Mouse (Mus musculus) lung, postnatal 0 days (tissue): ENCODE measurements around the gene Ccdc57. TPM values are rescaled to one million over a fixed set of nuclear protein-coding genes. Genes with fewer than 3 reads are reported as not detected.

Experiments used
- ATAC-seq: fragments of 200-750 bp; cut with Nextera tagmentation; 2 replicates; pipeline ENCODE4 v1.8.0; 2017; ENCODE audit warnings: moderate library complexity
- DNase-seq: peaks from one replicate; pipeline ENCODE4 v3.0.0-alpha.2; 2016; ENCODE audit warnings: low spot score
- H3K27ac ChIP-seq: fragments of 300-500 bp; sonication (generic); 2 replicates; pipeline ENCODE4 v1.5.1; 2014; ENCODE audit warnings: antibody characterized with exemption, mild to moderate bottlenecking, low read length, mixed read lengths
- H3K27me3 ChIP-seq: fragments of 300-500 bp; sonication (generic); replicated peaks from 2 replicates; pipeline ENCODE4 v1.6.1; 2014; ENCODE audit warnings: low read length, mixed read lengths; ENCODE audit not compliant: insufficient read depth
- H3K36me3 ChIP-seq: fragments of 300-500 bp; sonication (generic); 2 replicates; pipeline ENCODE4 v1.6.1; 2014; ENCODE audit warnings: low read length, mixed read lengths; ENCODE audit not compliant: insufficient read depth
- H3K4me1 ChIP-seq: fragments of 300-500 bp; sonication (generic); 2 replicates; pipeline ENCODE4 v1.6.1; 2014; ENCODE audit warnings: antibody characterized with exemption, low read depth, low read length, mixed read lengths; ENCODE audit not compliant: insufficient read depth
- H3K4me2 ChIP-seq: fragments of 300-500 bp; sonication (generic); replicated peaks from 2 replicates; pipeline ENCODE4 v1.6.1; 2014; ENCODE audit warnings: low read depth, mild to moderate bottlenecking, low read length, moderate library complexity, mixed read lengths
- H3K4me3 ChIP-seq: fragments of 300-500 bp; sonication (generic); 2 replicates; pipeline ENCODE4 v1.5.1; 2014; ENCODE audit warnings: low read depth, low read length
- H3K9ac ChIP-seq: fragments of 300-500 bp; sonication (generic); replicated peaks from 2 replicates; pipeline ENCODE4 v1.6.1; 2014; ENCODE audit warnings: low read depth, mild to moderate bottlenecking
- H3K9me3 ChIP-seq: fragments of 300-500 bp; sonication (generic); 2 replicates; pipeline ENCODE4 v1.6.1; 2016; ENCODE audit warnings: low read length, mixed read lengths
- CTCF ChIP-seq: IDR thresholded peaks from 2 replicates; pipeline ENCODE4 v1.5.1; 2016; ENCODE audit warnings: antibody characterized with exemption, mild to moderate bottlenecking
- EP300 ChIP-seq: IDR thresholded peaks from 2 replicates; pipeline ENCODE4 v1.6.1; 2016; ENCODE audit warnings: antibody characterized with exemption, mild to moderate bottlenecking, control low read depth
- WGBS: fragments of 180-500 bp; shearing (Covaris S2); extraction: QIAGEN DNeasy Blood & Tissue Kit; methylation state at CpG from one replicate; pipeline ENCODE4 v1.1.7; 2014; 5-methylcytosine and 5-hydroxymethylcytosine counted together
- polyA plus RNA-seq: library from polyadenylated mRNA; unstranded; fragments of >200 nt; fragmentation: Nextera tagmentation; extraction: Ambion mirVana; gene quantifications from 2 replicates; pipeline ENCODE4 v1.2.1, GENCODE M21; 2015

The Ccdc57 gene
- polyA plus RNA-seq, 1 experiment from 2014 or later = 3.7 TPM

DNA sequence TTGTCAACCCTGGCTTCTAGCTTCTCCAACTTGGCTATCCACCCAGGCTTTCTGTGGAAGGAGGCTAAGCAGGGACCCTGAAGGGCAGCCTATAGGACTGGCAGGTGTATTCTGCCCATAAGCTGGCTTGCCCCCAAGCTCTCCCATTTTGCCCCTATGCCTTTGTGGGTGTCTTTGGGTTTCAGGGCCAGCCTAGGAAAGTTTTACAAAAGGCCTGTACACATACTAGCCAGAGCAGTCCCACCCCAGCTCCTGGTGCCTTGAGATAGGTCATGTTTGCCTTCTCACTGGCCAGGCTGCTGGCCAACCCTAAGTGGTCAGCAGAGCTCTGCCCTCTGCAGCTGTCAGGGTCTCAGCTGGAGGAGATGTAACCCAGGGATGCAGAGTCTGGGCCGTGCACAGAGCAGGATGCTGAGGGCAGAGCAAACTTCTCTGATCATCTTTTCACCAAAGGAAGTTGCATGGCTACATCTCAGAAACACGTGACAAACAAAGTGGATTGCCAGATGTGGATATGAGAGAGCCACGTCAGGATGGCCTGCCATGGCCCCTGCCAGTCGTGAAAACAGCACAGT lies 107.3 kb downstream of the Ccdc57 start:
- 40% methylated on average over 4 of the region's 4 CpGs for WGBS
- ATAC-seq = no peak
- Histone ChIP-seq H3K4me2 (peak overlapping the region; percentile 89), H3K27ac (peak overlapping the region; percentile 87), H3K27me3 (no peaks in the 10 kb centered on the region), H3K9me3 (no peaks in the 10 kb centered on the region), H3K36me3 (0 out of 2 replicates have a peak, but pooled peaks cover 3% of the 10 kb centered on the region), H3K4me3 (no peak overlapping the region), H3K4me1 (peaks cover 17% of the 10 kb centered on the region), H3K9ac (no peak overlapping the region; the same call in 1 of the 2 replicates)
- TF ChIP-seq CTCF (no peak), EP300 (no peak)
- no peak for DNase-seq

DNA sequence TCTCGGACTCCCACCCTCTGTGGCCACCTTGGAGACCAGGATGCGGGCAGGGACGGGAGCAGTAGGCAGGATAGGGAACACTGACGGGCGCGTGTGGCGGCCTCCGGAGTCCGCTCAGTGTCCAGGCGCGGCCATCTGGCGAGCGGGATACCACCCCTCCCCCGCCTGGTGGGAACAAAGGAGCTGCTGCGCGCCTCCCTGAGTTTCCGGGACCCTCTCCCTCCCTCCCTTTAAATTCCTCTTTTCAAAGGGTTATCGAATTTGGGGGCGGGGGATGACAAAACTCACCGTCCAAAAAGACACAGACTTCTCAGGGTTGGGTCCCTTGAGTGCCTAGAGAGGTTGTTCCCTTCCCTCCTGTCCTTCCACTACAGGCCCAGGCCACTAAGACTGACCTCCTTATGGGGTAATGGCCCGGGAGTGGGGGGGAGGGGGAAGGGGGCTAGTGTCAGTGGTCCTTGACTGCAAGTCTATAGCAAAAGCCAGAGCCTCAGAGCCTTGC lies 107.8 kb downstream of the Ccdc57 start:
- Histone ChIP-seq H3K9me3 (no peaks in the 10 kb centered on the region), H3K4me1 (peaks cover 17% of the 10 kb centered on the region), H3K27me3 (no peaks in the 10 kb centered on the region), H3K36me3 (peaks cover 6% of the 10 kb centered on the region; the same call in 1 of the 2 replicates), H3K4me3 (peak overlapping the region; percentile 74), H3K9ac (no peak overlapping the region; the same call in 1 of the 2 replicates), H3K27ac (peak overlapping the region; percentile 87), H3K4me2 (peak overlapping the region; percentile 89)
- no peak for TF ChIP-seq EP300
- TF ChIP-seq CTCF = no peak
- no peak for DNase-seq
- WGBS = under 1% methylated on average over 17 of the region's 21 CpGs
- no peak for ATAC-seq

DNA sequence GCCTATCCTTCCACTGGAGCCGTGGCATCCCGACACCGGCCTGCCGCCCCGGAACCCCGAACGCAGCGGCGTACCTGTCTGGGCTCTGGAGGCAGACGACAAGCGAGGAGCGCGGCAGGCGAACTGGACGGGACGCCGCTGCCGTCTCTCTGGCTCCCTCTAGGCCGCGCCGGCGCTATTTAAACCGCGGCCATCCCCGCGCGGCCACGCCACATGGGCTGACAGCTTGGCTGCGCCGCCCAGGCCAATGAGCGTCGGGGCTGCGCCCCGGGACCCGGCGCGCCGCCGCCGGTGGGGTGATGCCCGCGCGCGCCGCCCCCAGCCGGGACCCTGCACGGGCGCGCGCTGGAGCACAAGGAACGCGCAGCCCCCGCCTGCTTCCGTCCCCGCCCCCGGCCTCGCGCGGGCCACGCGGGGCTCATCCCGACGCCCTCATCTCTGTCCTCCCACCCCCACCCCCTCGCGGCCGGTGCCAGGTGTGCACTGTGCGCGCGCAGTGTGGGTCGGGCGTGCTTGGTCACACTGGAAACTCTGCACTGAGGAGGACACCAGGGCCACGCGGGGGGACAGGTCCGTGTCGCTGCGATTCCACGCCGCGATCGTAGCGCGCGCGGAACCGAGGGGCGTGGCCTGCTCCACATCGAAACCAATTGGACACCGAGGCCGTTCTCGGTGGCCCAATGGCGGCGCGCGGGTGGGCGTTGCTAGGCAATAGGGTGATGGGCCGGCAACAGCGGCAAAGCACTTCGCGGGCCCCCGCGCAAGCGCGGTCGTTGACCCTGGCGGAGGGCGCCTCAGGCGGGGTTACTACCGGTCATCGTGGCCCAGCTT lies 108.5 kb downstream of the Ccdc57 start, which contains the start of gene Fasn:
Gene Fasn (minus strand): TSS at position 592 of the 831 bp plus-strand sequence.
- H3K4me2 ChIP-seq = peak within 1 kb of the TSS; percentile 89
- H3K4me3 ChIP-seq = peak within 1 kb of the TSS; percentile 74
- peak; percentile 89 for ATAC-seq
- H3K4me1 ChIP-seq = peaks cover 17% of the 10 kb centered on the region
- peak; percentile 97 for DNase-seq
- no peaks in the 10 kb centered on the region for H3K9me3 ChIP-seq
- H3K27ac ChIP-seq = peak within 1 kb of the TSS; percentile 87
- no peaks in the 10 kb centered on the region for H3K27me3 ChIP-seq
- H3K36me3 ChIP-seq = peaks cover 13% of the 10 kb centered on the region
- WGBS = 0% methylated on average over 79 of the region's 109 CpGs
- TF ChIP-seq CTCF (peak; percentile 71), EP300 (no peak)
- H3K9ac ChIP-seq = peak within 1 kb of the TSS; percentile 70

DNA sequence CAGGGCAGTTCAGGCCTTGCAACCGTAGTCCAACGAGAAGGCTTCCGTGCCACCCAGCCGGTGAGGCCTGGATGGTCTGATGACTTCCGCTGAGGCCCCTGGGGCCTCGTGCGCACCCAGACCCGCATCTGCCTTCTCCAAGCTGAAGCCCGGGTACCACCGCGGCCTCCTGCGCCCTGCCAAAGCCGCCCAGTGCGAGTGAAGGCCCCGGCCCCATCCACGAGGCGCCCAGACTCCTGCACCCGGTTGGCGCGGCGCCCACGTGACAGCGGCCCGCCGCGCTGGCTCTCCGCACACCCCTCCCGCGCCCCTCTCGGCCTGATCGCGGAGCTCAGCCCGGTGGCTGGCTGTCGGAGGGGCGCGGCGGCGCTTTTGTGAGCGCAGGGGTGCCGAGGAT lies 109.1 kb downstream of the Ccdc57 start:
- ATAC-seq (peak; percentile 36), DNase-seq (peak; percentile 72)
- H3K36me3 ChIP-seq = peaks cover 15% of the 10 kb centered on the region
- H3K9me3 ChIP-seq = no peaks in the 10 kb centered on the region
- H3K4me2 ChIP-seq = peak overlapping the region; percentile 89
- peak overlapping the region; percentile 87 for H3K27ac ChIP-seq
- H3K9ac ChIP-seq = peak overlapping the region; percentile 70
- H3K4me1 ChIP-seq = peaks cover 17% of the 10 kb centered on the region
- WGBS = 0% methylated on average over 40 of the region's 40 CpGs
- H3K4me3 ChIP-seq = peak overlapping the region; percentile 74
- TF ChIP-seq EP300 (no peak), CTCF (no peak)
- no peaks in the 10 kb centered on the region for H3K27me3 ChIP-seq

DNA sequence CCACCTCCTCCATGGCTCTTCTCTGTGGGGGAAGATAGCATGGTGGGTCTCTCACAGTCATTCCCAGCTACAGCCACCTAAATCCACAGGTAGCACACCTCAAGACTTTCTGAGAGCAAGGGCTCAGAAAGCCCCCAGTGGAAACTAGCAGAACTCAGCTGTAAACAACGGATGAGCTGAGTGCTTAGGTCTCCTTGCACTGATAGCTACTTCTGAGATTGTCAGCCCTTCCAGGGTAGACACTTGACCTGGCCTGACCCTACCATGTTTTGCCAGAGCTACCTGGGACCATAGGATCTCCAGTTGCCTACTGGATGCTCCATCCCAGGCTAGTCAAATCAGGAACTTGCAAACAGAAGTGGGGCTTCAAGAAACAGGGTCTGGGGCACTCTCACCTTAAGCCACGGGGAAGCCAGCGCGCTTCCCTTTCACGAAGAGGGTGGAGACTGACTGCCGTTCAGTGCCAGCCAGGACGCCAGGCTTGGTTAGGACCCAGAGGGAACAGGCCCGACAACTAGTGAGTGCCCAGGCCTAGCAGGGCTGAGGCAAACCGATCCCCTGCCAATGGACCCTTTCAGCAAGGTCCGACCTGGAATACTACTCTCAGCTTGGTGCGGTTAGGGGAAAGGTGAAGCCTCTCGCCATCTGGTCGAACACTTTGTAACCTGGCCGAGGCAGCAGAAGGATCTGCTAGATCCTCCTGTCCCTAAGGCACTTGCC lies 109.7 kb downstream of the Ccdc57 start:
- 3% methylated on average over 14 of the region's 14 CpGs for WGBS
- TF ChIP-seq EP300 (no peak), CTCF (0 out of 2 replicates have a peak, but pooled peaks have one; percentile 0)
- peaks cover 17% of the 10 kb centered on the region for H3K4me1 ChIP-seq
- ATAC-seq (no peak), DNase-seq (peak; percentile 29)
- H3K4me2 ChIP-seq = peak overlapping the region; percentile 89
- peaks cover 21% of the 10 kb centered on the region for H3K36me3 ChIP-seq
- no peaks in the 10 kb centered on the region for H3K9me3 ChIP-seq
- H3K4me3 ChIP-seq = peak overlapping the region; percentile 74
- H3K27ac ChIP-seq = peak overlapping the region; percentile 87
- H3K9ac ChIP-seq = peak overlapping the region; percentile 70
- no peaks in the 10 kb centered on the region for H3K27me3 ChIP-seq
